Mouse (Mus musculus): ENCODE results near the gene Tmem39b.

The Tmem39b gene

GRCm38 (mm10) chr4:129683901-129684493 lies 12.6 kb downstream of the Tmem39b start:
- DNase-seq (ENCODE audit: low read depth), result no peak

GRCm38 (mm10) chr4:129681837-129682236 lies 14.8 kb downstream of the Tmem39b start:
- DNase-seq (ENCODE audit: low read depth), result no peak

- DNase-seq (ENCODE audit: low read depth), result peak; percentile 20
Measured at GRCm38 (mm10) chr4:129672878-129673449, 23.7 kb downstream of the Tmem39b start.

- peak; percentile 85 for DNase-seq (ENCODE audit: low read depth)
Measured at GRCm38 (mm10) chr4:129672083-129672877, 24.4 kb downstream of the Tmem39b start, which contains the start of gene Kpna6. Gene Kpna6 (minus strand): TSS chr4:129672767.

GRCm38 (mm10) chr4:129671491-129672082 lies 25.1 kb downstream of the Tmem39b start:
- peak; percentile 71 for DNase-seq (ENCODE audit: low read depth)

- DNase-seq (ENCODE audit: low read depth), result no peak
Measured at GRCm38 (mm10) chr4:129662255-129662813, 34.3 kb downstream of the Tmem39b start.

GRCm38 (mm10) chr4:129661584-129661983 lies 35.1 kb downstream of the Tmem39b start:
- DNase-seq (ENCODE audit: low read depth), result no peak

- DNase-seq (ENCODE audit: low read depth), result no peak
Measured at GRCm38 (mm10) chr4:129654770-129655169, 41.9 kb downstream of the Tmem39b start.

- no peak for DNase-seq (ENCODE audit: low read depth)
Measured at GRCm38 (mm10) chr4:129650359-129650758, 46.3 kb downstream of the Tmem39b start.

- no peak for DNase-seq (ENCODE audit: low read depth)
Measured at GRCm38 (mm10) chr4:129648656-129649055, 48.0 kb downstream of the Tmem39b start.

- DNase-seq (ENCODE audit: low read depth), result peak; percentile 28
Measured at GRCm38 (mm10) chr4:129645204-129645603, 51.4 kb downstream of the Tmem39b start.

- DNase-seq (ENCODE audit: low read depth), result no peak
Measured at GRCm38 (mm10) chr4:129641756-129642155, 54.9 kb downstream of the Tmem39b start.

GRCm38 (mm10) chr4:129640638-129641467 lies 55.8 kb downstream of the Tmem39b start, which contains the start of gene Txlna:
Gene Txlna (minus strand): TSS chr4:129641065.
- peak; percentile 95 for DNase-seq (ENCODE audit: low read depth)

GRCm38 (mm10) chr4:129640101-129640637 lies 56.5 kb downstream of the Tmem39b start:
- DNase-seq (ENCODE audit: low read depth), result no peak

GRCm38 (mm10) chr4:129639221-129639620 lies 57.4 kb downstream of the Tmem39b start:
- DNase-seq (ENCODE audit: low read depth), result no peak

GRCm38 (mm10) chr4:129633852-129634251 lies 62.8 kb downstream of the Tmem39b start:
- DNase-seq (ENCODE audit: low read depth), result no peak

GRCm38 (mm10) chr4:129631867-129632266 lies 64.8 kb downstream of the Tmem39b start:
- DNase-seq (ENCODE audit: low read depth), result no peak

- DNase-seq (ENCODE audit: low read depth), result no peak
Measured at GRCm38 (mm10) chr4:129630944-129631343, 65.7 kb downstream of the Tmem39b start.
